Mouse (Mus musculus): Measurements from ENCODE around the gene Cnp.

- no peak for TF ChIP-seq CTCF (IDR thresholded peaks at IDR 0.05)
- no peak for TF ChIP-seq EP300 (IDR thresholded peaks at IDR 0.05)
Measured at GRCm38 (mm10) chr11:100601372-100601771, 26.7 kb downstream of the Cnp start.
